In the genomic region with DNA sequence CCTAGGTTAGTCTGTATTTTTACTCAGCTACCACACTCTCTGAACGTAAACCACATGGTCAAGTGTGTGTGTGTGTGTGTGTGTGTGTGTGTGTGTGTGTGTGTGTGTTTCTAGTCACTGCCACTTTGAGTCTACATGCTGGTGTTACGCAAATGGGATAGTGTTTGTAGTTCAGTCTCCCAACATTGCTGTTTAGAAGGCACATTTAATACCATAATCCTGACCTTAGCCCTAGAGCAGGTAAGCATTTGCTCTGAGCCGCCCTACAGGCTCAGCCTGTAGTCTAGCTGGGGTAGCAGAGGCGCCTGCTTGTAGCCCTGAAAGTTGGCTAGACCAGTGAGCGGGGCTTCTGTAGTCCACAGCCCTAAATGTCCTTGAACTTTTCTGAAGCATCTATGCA, we compare ENCODE assay signal across 17 mouse cellular contexts. TPM values are rescaled to one million over a fixed set of nuclear protein-coding genes. Genes with fewer than 3 reads are reported as not detected.
"Had no signal": no experiment of that assay in that cellular context is flagged by ENCODE, and none has a peak within 500 bp of the region (broad histone marks: within the 10 kb centered on the region; RNA-seq: fewer than 3 reads in every experiment).

No protein-coding gene starts in this region.

- H3K4me3 ChIP-seq: neural tube, embryonic 15.5 days; stomach, embryonic 15.5 days had no signal

- H3K9me3 ChIP-seq: neural tube, embryonic 15.5 days; stomach, embryonic 15.5 days had no signal

- H3K4me1 ChIP-seq: neural tube, embryonic 15.5 days; stomach, embryonic 15.5 days had no signal

- H3K27me3 ChIP-seq: neural tube, embryonic 15.5 days; stomach, embryonic 15.5 days had no signal

- H3K4me2 ChIP-seq: neural tube, embryonic 15.5 days; stomach, embryonic 15.5 days had no signal

- H3K27ac ChIP-seq: neural tube, embryonic 15.5 days; stomach, embryonic 15.5 days; stomach, postnatal 0 days had no signal

- H3K9ac ChIP-seq: neural tube, embryonic 15.5 days; stomach, embryonic 15.5 days had no signal

- DNase-seq: retina, postnatal 1 day; right cerebral cortex, adult 18-20 months; right cerebral cortex, postnatal 14 days; right cerebral cortex, postnatal 25 days; right cerebral cortex, postnatal 4 days; spleen, adult 18-20 months; thymus, adult 18-20 months; thymus, adult 2 months; thymus, postnatal 14 days; thymus, postnatal 25 days; thymus, postnatal 36 days; thymus, postnatal 4 days had no signal

RNA-seq across cellular contexts. Expression of gene Entpd8, which starts 16.6 kb away (rescaled TPM):
- total RNA-seq: neutrophil, adult 5-6 weeks had no signal
- polyA plus RNA-seq: neural tube, embryonic 15.5 days had no signal

RNA-seq across cellular contexts. Expression of gene Noxa1, which starts 31.4 kb away (rescaled TPM):
- total RNA-seq: neutrophil, adult 5-6 weeks had no signal
- polyA plus RNA-seq: neural tube, embryonic 14.5 days; neural tube, embryonic 15.5 days had no signal
